Mouse (Mus musculus) brain, embryonic 14.5 days (tissue): Measurements from ENCODE around the gene Atp6v0a1.

Source experiments
- CTCF ChIP-seq: fragments of 200-500 bp; IDR thresholded peaks from 2 replicates; pipeline ENCODE4 v1.5.1; 2012; ENCODE audit warnings: inconsistent platforms, mild to moderate bottlenecking, moderate library complexity, borderline replicate concordance; ENCODE audit not compliant: insufficient read depth, insufficient read length; ENCODE audit errors: extremely low read depth
- POLR2A ChIP-seq: fragments of 200-500 bp; IDR thresholded peaks from 2 replicates; pipeline ENCODE4 v1.6.1; 2012; ENCODE audit warnings: mild to moderate bottlenecking, inconsistent platforms, borderline replicate concordance; ENCODE audit not compliant: poor library complexity, insufficient read depth, insufficient read length, severe bottlenecking; ENCODE audit errors: extremely low read depth

GRCm38 (mm10) chr11:100989666-100990065 lies 19.6 kb upstream of the Atp6v0a1 start:
- TF ChIP-seq CTCF: no peak
- no peak for TF ChIP-seq POLR2A
